ENCODE assay signal across 8 mouse cellular contexts in the genomic region with DNA sequence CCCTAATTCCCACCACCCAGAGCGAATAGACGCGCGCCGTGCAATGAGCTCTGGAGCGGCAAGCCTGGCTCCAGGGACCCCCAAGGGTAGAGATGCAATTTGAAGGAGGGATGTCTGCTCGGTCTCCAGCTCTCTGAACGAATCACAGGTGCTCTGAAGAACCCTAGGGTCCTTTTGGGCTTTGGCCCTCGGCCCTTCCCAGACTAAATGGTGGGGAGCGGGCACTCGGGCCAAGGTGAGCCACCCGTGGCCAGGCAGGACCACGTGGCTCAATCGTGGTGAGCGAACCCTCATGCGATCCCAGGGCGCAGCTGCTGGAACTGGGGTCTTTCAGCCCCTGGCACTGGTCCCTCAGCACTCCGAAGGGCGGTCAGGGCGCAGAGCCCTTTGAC. TPM values are rescaled to one million over a fixed set of nuclear protein-coding genes. Genes with fewer than 3 reads are reported as not detected.
A peak's percentile ranks its signal among the peaks of the same experiment; 100 is the strongest.
DNase-seq lines count a peak whose midpoint lies in the region; ATAC-seq and TF ChIP-seq lines count a peak whose summit lies in the region.

No protein-coding gene starts in this region.

- peak overlapping the region; percentile 93 for H3K27ac ChIP-seq in ES-E14 (ENCODE audit: insufficient read depth, low read depth, low read length, poor library complexity, severe bottlenecking)
- 0 out of 2 replicates have a peak overlapping the region, but pooled peaks have one; percentile 58 for H3K27ac ChIP-seq in hindbrain, embryonic 12.5 days

- peak overlapping the region; percentile 96 for H3K9ac ChIP-seq in ES-E14 (ENCODE audit: insufficient read depth, low read depth, low read length, poor library complexity, severe bottlenecking)
- H3K9ac ChIP-seq in hindbrain, embryonic 12.5 days, result peak overlapping the region; percentile 49; the same call in 1 of the 2 replicates

- peak; percentile 12 for DNase-seq in adrenal gland, postnatal 25 days
- no peak for DNase-seq in adrenal gland, postnatal 10 days
- DNase-seq in ES-E14 (ENCODE audit: low read depth, low spot score), result no peak
- DNase-seq in lung, postnatal 10 days, result peak; percentile 18
- no peak for DNase-seq in adipocyte (ENCODE audit: low spot score)
- no peak for DNase-seq in T-cell, adult 2 months (ENCODE audit: low spot score)

- H3K36me3 ChIP-seq in ES-E14 (ENCODE audit: control insufficient read depth, insufficient read depth, low read length, poor library complexity, severe bottlenecking), result peaks cover 2% of the 10 kb centered on the region
- H3K36me3 ChIP-seq in hindbrain, embryonic 12.5 days, result no peaks in the 10 kb centered on the region

- 0% methylated on average over 20 of the region's 20 CpGs for WGBS in hindbrain, embryonic 12.5 days

- peak overlapping the region; percentile 87 for H3K4me2 ChIP-seq in hindbrain, embryonic 12.5 days (replicated peaks)

- peaks cover 45% of the 10 kb centered on the region for H3K27me3 ChIP-seq in hindbrain, embryonic 12.5 days

- in situ Hi-C loops in ES-E14 (cut with MboI; ENCODE audit: low sequenced_read_pairs in 2 of 2, unreplicated experiment in 2 of 2), result no loop called here

- no peaks in the 10 kb centered on the region; a peak in 1 of 4 replicates for H3K4me1 ChIP-seq in ES-E14 (ENCODE audit: control insufficient read depth in 2 of 2, insufficient read depth in 2 of 2, low read length in 2 of 2, poor library complexity in 1 of 2)
- peaks cover 46% of the 10 kb centered on the region for H3K4me1 ChIP-seq in hindbrain, embryonic 12.5 days

- no peak for ATAC-seq in hindbrain, embryonic 12.5 days (ENCODE audit: low FRiP score)
- no peak for ATAC-seq in monocyte, adult 5-6 weeks (replicated peaks; ENCODE audit: insufficient number of reproducible peaks, low FRiP score, low TSS enrichment, poor library complexity, severe bottlenecking)

- H3K4me3 ChIP-seq in ES-E14 (ENCODE audit: insufficient read depth in 1 of 2, low read depth in 1 of 2, low read length in 2 of 2, poor library complexity in 1 of 2, severe bottlenecking in 1 of 2), result peak overlapping the region; percentile 62 to 81
- peak overlapping the region; percentile 38 for H3K4me3 ChIP-seq in hindbrain, embryonic 12.5 days

- no peaks in the 10 kb centered on the region for H3K9me3 ChIP-seq in ES-E14 (ENCODE audit: control insufficient read depth, insufficient read depth, low read depth, low read length)
- no peaks in the 10 kb centered on the region for H3K9me3 ChIP-seq in hindbrain, embryonic 12.5 days (replicated peaks)

TF ChIP-seq in ES-E14, 5 proteins besides CTCF, POLR2A, EP300 and RAD21:
- TF ChIP-seq CHD2 (IDR thresholded peaks at IDR 0.05; ENCODE audit: low read depth, low read length) (no peak), MAFK (IDR thresholded peaks at IDR 0.05; ENCODE audit: insufficient read depth, low read depth, low read length) (no peak), ZNF384 (IDR thresholded peaks at IDR 0.05; ENCODE audit: low read depth, low read length) (no peak), ZC3H11A (IDR thresholded peaks at IDR 0.05; ENCODE audit: borderline replicate concordance, low read depth, low read length) (no peak), HCFC1 (IDR thresholded peaks at IDR 0.05; ENCODE audit: borderline replicate concordance, insufficient read depth, low read length) (no peak)

RNA-seq across cellular contexts. Expression of gene Ccnd1, which starts 3.0 kb away (rescaled TPM):
- 111 and 117 TPM in 2 replicates for total RNA-seq in adrenal gland, postnatal 25 days (2021)
- 10 to 100 TPM; 72.7 to 80.8 TPM for total RNA-seq in adrenal gland, postnatal 10 days (2021)
- 57.6 and 65.9 TPM in 2 replicates for total RNA-seq in ES-E14 (2012; rRNA removed)
- 123 and 128 TPM in 2 replicates for polyA plus RNA-seq in hindbrain, embryonic 12.5 days (2016; fragmentation: Nextera tagmentation; extraction: Ambion mirVana)
- 1.1 to 5.5 TPM (median 1.7 TPM) in 3 replicates for total RNA-seq in monocyte, adult 5-6 weeks (2017)

RNA-seq across cellular contexts. Expression of gene LTO1, which starts 27.8 kb away (rescaled TPM):
- total RNA-seq in adrenal gland, postnatal 25 days (2021), result 18.7 and 27.1 TPM in 2 replicates
- total RNA-seq in adrenal gland, postnatal 10 days (2021), result 10 to 100 TPM; 25.6 to 26.2 TPM
- 23.9 TPM in 2 replicates for total RNA-seq in ES-E14 (2012; rRNA removed)
- polyA plus RNA-seq in hindbrain, embryonic 12.5 days (2016; fragmentation: Nextera tagmentation; extraction: Ambion mirVana), result 28.2 and 34.1 TPM in 2 replicates
- total RNA-seq in monocyte, adult 5-6 weeks (2017), result 31.6 to 57.8 TPM (median 50.1 TPM) in 3 replicates

RNA-seq across cellular contexts. Expression of gene Fgf15, which starts 46.4 kb away (rescaled TPM):
- total RNA-seq in adrenal gland, postnatal 25 days (2021), result not detected in 2 replicates
- not detected for total RNA-seq in adrenal gland, postnatal 10 days (2021)
- 10.8 and 43.2 TPM in 2 replicates for total RNA-seq in ES-E14 (2012; rRNA removed)
- 62.0 and 66.7 TPM in 2 replicates for polyA plus RNA-seq in hindbrain, embryonic 12.5 days (2016; fragmentation: Nextera tagmentation; extraction: Ambion mirVana)
- total RNA-seq in monocyte, adult 5-6 weeks (2017), result not detected in 3 replicates

Comparison
In these comparisons a context has a peak if more than half of its experiments do, and no peak if none do; other contexts are left out.
1. DNase-seq: peak in adrenal gland, postnatal 25 days (single experiment) and lung, postnatal 10 days (single experiment); none in adrenal gland, postnatal 10 days (single experiment), ES-E14 (single experiment), adipocyte (single experiment) and T-cell, adult 2 months (single experiment).
2. RNA of gene Fgf15, which starts 46.4 kb away (total RNA-seq): 10.8 to 43.2 TPM in ES-E14; not detected in adrenal gland, postnatal 10 days, not detected in adrenal gland, postnatal 25 days and not detected in monocyte, adult 5-6 weeks; every median in the first group is over 10 times any median in the second.